Mouse (Mus musculus) lung, postnatal 25 days (tissue): Measurements from ENCODE around the gene Olfr609.
"Not testable (repeated sequence)": the region's sequence is repeated elsewhere in the genome, so short reads cannot be mapped to it uniquely, and the experiment has no call there.

Experiments
- DNase-seq: peaks from one replicate; pipeline ENCODE4 v3.0.0; 2022; ENCODE audit warnings: low spot score

Gene Olfr609

DNA sequence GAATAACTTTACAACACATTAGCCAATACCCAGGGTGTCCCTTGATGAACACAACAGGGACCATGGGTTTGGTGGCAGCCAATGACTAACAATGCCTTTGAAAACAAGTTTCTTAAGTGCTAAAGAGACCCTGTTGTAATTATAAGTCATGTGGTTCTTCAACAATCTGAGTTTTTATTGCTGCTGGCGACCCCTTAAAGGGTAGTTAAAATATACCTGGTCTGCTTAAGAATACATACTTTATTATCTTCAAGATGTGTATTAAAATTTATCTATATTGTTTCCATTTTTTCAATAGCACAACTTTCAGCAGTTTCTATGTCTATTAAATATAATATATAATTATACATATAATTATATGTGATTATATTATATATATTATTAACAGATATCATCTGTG lies at the start of gene Olfr609:
Gene Olfr609 (minus strand): TSS at position 101 of the 400 bp plus-strand sequence.
- no peak for DNase-seq

DNA sequence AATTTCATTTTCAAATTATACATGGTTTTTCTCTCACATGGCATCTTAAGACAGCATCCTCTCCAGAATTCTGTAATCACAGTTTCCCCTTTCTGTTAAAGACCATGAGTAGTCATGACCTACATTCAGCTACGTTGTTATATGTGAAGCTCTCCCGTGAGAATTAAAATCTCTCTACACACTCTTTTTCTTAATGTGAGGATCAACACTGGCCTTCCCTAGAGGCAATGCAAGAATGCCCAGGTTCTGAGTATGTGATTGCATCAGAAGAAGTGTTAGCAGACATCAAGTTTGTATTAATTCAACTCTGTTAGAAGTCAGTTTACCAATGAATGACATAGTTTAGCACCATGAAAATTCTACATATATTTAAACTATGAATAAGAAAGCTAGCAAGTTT lies 44.8 kb upstream of the Olfr609 start, which contains the start of gene Olfr612:
Gene Olfr612 (minus strand): TSS at position 101 of the 400 bp plus-strand sequence.
- DNase-seq, result not testable (repeated sequence)

DNA sequence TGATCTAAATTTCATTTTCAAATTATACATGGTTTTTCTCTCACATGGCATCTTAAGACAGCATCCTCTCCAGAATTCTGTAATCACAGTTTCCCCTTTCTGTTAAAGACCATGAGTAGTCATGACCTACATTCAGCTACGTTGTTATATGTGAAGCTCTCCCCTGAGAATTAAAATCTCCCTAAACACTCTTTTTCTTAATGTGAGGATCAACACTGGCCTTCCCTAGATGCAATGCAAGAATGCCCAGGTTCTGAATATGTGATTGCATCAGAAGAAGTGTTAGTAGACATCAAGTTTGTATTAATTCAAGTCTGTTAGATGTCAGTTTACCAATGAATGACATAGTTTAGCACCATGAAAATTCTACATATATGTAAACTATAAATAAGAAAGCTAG lies 22.9 kb upstream of the Olfr609 start, which contains the start of gene Olfr611:
Gene Olfr611 (minus strand): TSS at position 101 of the 400 bp plus-strand sequence.
- not testable (repeated sequence) for DNase-seq

DNA sequence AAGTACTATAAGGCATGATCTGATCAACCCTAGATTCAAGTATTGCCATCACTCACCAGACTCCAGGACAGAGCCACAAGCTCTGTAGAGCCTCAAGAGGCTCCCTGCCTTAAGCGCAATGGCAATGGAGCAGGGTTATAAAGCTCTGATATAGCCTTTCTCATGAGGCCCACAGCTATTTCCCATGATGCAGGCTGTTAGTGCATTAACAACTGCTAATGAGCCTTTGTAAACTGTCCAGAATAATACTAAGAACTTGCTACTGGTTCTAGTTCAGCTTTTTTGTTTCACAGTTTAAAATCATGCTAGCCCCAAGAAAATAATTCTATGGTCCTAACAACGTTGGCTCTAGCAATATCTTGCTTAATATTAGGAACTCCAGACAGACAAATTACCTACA lies 14.2 kb upstream of the Olfr609 start, which contains the start of gene Olfr610:
Gene Olfr610 (minus strand): TSS at position 101 of the 400 bp plus-strand sequence.
- DNase-seq, result no peak

DNA sequence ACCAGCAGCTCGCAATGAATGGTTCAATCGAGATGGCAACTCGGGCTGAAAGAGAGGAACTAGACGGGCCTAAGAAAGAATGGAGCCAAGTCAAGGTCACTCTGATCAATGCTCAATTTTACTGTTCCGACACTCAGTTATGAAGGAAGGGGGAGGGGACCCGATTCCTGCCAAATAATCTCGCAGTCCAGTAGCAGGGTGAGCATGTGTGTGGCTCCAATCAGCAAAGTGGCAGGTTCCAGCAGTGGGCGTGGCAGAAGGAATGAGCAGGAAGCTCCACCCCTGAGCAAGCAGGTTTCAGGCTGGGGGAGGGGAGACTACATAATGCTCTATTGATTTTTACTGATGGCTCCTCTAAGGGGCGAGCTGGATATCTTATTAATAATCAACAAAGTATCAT lies 20.8 kb downstream of the Olfr609 start:
- not testable (repeated sequence) for DNase-seq

DNA sequence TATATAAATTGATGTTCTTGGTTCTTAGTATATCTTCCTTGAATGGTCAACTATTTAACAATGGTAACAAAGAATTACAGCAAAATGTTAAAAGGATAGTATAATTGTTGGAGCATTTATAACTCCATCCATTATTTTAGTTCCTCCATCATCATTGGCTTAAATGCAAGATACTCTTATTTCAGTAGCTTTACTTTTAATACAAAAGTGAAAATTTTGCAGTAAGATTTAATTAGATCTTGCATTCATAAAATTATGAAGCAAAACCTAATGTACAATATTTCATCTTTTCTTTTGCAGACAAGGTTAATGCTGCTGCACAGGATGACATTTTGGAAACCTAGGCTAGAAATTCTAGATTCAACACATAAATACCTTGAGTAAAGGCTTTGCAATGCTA lies 28.3 kb downstream of the Olfr609 start, which contains the start of gene Olfr608:
Gene Olfr608 (plus strand): TSS at position 301 of the 400 bp plus-strand sequence.
- DNase-seq, result no peak

DNA sequence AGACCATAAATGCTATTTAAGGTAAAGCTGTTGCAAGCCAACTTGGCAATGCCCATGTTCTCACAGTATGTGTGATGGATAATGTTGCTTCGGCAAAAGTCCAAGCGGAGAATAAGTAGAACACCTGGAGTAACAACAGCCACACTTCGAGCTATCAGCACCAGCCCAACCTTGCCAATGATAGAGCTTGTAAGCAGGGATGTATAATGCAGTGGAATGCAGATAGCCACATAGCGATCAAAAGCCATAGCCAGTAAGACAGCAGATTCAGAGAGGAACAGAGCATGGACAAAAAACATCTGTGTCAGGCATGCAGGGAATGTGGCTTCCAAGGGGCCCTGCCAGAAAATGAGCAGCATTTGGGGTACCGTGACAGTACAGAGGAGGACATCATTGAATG lies 37.3 kb downstream of the Olfr609 start:
- no peak for DNase-seq

DNA sequence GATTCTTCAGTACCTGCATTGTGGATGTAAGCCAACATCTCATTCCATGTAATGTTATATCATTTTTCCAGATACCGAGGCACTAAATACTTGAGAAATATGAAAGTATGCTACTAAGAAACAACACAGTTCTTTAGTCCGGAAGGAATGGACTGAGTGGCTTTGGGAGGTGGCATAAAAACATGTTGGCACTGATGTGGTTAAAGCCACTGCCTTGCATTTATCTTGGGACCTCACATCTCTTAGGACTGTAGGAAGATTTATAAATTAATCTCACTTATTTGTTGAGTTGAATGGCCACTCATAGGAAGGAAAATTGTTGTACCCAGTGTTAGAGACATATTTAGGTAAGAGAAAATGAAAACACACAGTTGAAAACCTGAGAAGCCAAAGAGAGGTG lies 49.1 kb downstream of the Olfr609 start, which contains the start of gene Olfr606:
Gene Olfr606 (plus strand): TSS at position 301 of the 400 bp plus-strand sequence.
- no peak for DNase-seq

DNA sequence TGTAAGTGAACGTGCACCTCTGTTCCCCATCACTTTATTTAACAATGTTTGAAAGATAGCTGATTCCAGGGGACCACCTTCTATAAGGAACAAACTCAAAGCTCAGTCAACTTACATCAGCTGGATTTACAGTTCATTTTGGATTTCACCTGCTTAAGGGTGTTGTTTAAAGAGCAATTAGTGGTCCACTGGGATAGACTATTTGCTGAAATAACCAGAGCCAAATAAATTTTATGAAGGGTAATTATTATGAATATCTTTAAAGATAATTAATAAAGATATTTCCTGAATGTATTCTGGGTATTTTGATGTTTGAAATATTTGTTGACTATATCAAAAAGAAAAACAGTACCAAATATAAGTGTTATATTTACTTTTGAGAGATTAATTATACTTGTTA lies 52.5 kb downstream of the Olfr609 start, which contains the start of gene Olfr605:
Gene Olfr605 (minus strand): TSS at position 101 of the 400 bp plus-strand sequence.
- no peak for DNase-seq
